Mouse (Mus musculus) splenic B cell, adult 2 months (primary cell): ENCODE results near the gene Brca2.
"Not testable (repeated sequence)": the region's sequence is repeated elsewhere in the genome, so short reads cannot be mapped to it uniquely, and the experiment has no call there.

Experiments
- DNase-seq: peaks from one replicate; pipeline ENCODE4 v3.0.0-alpha.2; 2011; ENCODE audit warnings: low read depth, low spot score
- H3K27me3 ChIP-seq: 2 replicates; pipeline ENCODE4 v1.6.1; 2012; ENCODE audit warnings: mild to moderate bottlenecking, low read length, moderate library complexity, mixed read lengths; ENCODE audit not compliant: control insufficient read depth, poor library complexity, insufficient read depth, severe bottlenecking
- H3K36me3 ChIP-seq: 2 replicates; pipeline ENCODE4 v1.6.1; 2012; ENCODE audit warnings: mild to moderate bottlenecking, low read length, moderate library complexity, mixed read lengths; ENCODE audit not compliant: control insufficient read depth, poor library complexity, insufficient read depth, severe bottlenecking

Gene Brca2

DNA sequence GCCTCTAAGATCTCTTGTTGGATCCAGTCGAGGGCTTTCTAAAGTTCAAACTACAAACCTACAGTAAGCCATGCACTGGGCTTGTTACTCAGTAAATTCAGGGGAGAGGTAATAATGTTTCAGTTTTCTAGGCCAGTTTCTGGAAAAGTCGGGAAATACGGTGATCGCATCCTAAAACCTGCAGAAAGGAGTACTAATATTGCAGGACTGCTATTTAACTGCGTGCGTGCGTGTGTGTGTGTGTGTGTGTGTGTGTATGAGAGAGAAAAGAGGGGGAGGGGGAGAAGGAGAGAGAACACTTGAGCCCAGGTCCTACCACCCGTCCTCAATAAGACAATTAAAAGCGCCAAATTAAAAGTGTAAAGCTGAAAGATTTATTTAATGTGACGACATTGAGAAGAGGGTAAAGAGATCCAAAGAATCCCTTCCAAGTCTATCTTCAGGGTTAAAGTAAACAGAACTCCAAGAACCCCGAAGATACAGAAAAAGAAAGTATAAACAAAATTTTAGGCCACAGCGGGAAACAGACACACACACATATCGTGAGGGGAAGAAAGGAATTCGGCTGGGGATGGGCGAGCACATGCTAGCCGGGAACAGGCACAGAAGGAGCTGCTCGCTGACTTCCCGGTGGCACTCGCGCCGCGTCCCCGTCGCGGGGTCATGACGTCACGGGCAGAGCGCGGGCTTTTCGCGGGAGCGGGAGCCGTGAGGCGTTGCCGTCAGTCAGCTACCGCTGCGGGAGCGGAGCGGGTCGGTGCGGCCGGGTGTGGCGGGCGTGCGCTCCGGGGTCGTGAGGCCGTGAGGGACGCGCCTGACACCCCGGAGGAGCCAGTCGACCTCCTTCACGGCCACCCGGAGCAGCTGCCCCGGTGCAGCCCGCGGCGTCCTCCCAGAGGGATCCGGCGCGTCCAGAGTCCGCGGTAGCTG lies at the start of gene Brca2:
Gene Brca2, plus strand, starts transcription at position 694 of the 930 bp plus-strand sequence.
- H3K27me3 ChIP-seq: no peaks in the 10 kb centered on the region
- DNase-seq: peak; percentile 86
- H3K36me3 ChIP-seq: no peaks in the 10 kb centered on the region

DNA sequence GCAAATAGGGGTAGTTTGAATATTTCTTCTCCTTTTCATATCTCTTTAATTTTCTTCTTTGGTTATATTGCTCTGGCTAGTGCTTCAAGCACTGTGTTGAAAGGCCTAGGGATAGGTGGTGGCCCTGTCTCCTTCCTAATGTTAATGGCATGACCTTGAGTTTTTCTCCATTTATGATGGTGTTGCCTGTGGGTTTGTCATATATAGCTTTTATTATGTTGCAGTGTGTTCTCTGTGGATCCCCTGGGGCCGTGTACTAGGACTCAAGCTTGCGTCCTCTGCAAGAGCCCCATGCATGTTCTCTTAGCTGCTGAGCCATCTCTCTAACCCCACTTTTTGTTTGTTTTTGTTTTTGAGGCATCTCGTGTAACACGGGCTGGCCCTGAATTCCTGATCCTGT lies 45.1 kb upstream of the Brca2 start:
- DNase-seq: no peak
- H3K27me3 ChIP-seq: no peaks in the 10 kb centered on the region
- peaks cover 8% of the 10 kb centered on the region for H3K36me3 ChIP-seq

DNA sequence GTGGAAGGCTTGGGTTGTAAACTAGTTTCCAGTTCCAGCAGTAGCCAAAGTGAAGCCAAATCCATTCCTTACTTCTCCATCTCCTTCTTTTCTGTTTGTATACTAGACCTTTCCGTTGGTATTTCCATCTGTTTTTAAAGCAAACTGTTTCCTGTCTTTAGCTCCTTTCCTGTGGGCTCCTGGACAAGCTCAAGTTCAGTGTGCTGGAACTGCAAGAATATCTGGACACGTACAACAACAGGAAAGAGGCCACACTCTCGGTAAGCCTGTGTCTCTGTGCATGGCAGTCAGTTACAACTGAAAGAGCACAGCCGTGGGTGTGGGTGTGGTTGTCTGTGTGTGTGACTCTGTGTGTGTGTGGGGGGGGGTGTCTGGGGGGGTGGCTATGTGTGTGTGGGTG lies 43.8 kb upstream of the Brca2 start:
- H3K36me3 ChIP-seq: peaks cover 5% of the 10 kb centered on the region
- no peaks in the 10 kb centered on the region for H3K27me3 ChIP-seq
- DNase-seq: no peak

DNA sequence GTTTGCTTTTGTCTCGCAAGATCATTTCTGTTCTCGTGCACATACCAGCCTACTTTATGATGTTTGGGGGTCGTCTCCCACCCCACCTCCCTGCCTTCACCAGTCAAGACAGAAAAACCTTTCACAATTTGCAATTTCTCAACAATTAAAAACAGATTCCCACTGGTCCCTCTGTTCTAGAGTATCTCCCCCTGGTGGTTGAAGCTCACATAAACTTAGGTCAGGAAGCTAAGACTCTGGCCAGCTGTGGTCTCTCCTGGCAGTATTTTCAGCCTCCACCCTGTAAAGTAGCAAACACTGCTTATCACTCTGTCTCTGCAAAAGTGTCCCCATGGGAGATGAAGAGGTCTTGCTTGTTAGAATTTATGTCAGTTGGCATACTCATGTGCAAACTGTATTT lies 37.2 kb upstream of the Brca2 start:
- no peaks in the 10 kb centered on the region for H3K27me3 ChIP-seq
- peaks cover 2% of the 10 kb centered on the region; the same call in 1 of the 2 replicates for H3K36me3 ChIP-seq
- DNase-seq: peak; percentile 40

DNA sequence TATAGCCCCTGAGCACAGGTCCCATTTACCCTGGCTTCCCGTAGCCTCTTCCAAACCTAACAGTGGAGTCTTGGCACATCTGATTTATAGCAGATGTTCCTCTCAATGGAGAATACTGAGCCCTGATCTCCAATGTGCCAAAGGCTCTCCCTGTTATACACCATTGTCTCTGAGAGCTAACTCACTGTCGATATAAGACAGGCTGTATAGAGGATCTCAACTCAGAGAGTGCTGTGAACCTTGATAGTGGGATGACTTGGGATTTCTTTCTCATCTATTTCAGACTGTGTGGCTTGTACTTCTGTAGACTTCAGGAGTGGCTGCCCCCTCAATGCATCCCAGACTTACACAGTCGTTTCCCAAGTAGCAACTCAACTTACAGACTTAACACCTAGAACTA lies 32.1 kb upstream of the Brca2 start:
- H3K36me3 ChIP-seq: no peaks in the 10 kb centered on the region
- DNase-seq: no peak
- no peaks in the 10 kb centered on the region for H3K27me3 ChIP-seq

DNA sequence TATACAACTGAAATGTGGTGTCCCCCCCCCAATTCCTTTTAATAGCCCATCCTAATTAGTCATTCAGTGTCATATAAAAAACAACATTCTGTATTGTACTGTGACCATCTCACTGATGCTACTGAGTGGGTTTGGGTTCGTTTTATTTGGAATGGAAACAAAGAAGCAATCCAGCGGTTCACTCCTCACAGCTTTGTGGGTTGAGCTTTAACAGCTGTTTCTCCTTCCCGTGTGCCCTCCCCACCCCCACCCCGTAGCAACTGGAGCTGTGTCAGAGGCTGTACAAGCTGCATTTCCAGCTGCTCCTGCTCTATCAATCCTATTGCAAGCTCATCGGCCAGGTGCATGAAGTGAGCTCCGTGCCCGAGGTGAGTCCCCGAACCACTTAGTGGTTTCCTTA lies 31.6 kb upstream of the Brca2 start:
- Histone ChIP-seq H3K27me3 (no peaks in the 10 kb centered on the region), H3K36me3 (no peaks in the 10 kb centered on the region)
- no peak for DNase-seq

DNA sequence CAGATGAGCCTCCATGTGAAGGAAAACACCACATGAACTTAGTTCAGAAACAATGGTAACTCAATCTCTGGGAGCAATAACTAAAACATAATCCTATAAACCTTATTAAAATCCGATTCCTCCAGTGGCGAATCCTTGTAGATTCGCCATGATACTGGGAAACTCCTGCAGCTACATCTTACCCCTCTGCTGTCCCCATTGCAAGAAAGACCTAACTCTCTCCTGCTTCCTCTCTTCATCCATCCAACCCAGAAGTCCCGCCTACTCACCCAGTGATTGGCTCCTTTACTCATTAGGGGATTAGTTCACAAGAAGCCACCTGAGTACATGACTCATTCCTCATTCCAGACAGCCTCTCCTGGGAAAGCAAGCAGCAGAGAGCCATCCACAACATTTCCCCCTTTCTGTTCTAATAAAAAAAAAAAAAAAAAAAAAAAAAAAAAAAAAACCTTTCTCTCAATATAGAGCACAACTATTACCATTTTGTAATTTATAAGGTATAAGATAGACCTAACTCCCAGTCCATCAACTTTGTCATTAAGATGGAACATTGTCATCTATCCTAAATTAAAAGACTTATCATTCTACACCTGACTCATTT lies 30.8 kb upstream of the Brca2 start:
- not testable (repeated sequence) for H3K36me3 ChIP-seq, H3K27me3 ChIP-seq, DNase-seq

DNA sequence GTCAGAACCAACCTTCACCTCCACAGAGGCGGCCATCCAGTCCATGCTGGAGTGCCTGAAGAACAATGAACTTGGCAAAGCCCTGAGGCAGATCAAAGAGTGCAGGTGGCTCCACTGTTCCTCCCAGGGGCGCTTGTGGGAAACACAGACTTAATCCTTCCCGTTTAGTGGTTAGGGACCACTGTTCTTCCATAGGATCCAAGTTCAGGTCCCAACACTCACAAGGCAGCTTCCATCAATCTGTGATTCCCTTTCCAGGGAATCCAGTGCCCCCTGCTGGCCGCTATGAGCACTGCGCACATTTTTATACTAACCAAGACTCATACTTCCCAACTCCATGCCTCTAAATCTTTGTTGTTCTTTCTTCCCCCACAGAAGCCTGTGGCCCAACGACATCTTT lies 26.6 kb upstream of the Brca2 start:
- peak; percentile 59 for DNase-seq
- Histone ChIP-seq H3K36me3 (0 out of 2 replicates have a peak, but pooled peaks cover 2% of the 10 kb centered on the region), H3K27me3 (no peaks in the 10 kb centered on the region)

DNA sequence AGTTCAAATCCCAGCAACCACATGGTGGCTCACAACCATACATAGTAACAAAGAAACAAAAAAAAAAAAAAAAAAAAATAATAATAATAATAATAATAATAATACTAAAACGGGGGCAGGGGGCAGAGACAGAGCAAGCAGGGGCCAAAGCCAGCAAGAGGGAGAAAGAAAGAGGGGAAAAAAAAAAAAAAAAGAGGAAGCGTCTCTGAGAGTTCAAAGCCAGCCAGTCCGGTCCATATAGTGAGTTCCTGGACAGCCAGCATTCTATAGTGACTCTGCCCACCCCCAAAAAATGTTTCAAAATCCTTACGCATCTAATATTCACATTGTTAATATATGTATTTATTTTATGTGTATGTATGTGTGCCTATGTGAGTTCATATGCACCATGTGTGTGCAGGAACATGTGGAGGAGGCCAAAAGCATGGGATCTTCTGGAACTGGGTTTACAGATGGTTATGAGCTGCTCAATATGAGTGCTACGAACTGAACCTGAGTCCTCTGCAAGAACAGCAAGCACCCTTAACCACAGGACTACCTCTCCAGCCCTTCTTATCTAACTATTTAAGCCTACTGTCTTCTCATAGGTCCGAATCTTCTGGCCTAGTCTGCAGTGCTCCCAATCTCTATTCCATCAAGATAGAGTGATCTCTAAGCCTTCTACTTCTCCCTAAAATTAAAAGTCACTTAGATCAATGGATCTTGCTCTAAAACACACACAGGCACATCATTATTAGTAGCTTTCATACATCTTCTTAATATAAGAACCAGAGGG lies 11.8 kb upstream of the Brca2 start:
- no peaks in the 10 kb centered on the region for H3K36me3 ChIP-seq
- H3K27me3 ChIP-seq: no peaks in the 10 kb centered on the region
- DNase-seq: no peak

DNA sequence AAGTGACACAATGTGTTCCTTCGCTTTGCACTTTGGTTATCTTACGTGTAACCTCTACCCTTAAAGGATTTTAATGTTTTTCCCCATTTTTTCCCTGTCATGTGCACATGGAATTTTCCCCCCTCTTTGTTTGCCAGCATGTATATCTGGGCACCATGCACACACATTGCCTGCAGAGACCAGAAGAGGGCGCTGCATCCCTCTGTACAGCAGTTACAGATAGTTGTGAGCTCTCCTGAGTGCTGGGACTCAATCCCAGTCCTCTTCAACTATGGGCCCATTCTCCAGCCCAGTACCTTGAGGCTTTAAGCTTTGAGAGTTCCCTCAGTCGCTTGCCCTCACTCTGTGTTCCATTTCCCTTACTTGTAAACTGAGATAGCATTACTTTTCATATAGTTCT lies 9.2 kb upstream of the Brca2 start:
- Histone ChIP-seq H3K27me3 (no peaks in the 10 kb centered on the region), H3K36me3 (no peaks in the 10 kb centered on the region)
- no peak for DNase-seq

DNA sequence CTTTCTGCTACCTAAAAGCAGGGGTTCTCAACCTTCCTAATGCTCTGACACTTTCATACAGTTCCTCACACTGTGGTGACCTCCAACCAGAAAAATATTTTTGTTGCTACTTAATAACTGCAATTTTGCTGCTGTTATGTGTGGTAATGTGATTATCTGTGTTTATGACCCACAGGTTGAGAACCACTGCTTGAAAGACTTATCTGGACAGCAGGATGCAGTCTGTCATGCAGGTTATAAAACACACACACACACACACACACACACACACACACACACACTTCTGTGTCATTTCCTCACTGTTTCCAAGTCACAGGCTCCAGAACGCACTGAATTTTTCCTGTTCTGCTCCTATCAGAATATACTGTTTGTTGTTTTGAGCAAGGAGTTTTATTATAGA lies 8.4 kb upstream of the Brca2 start:
- no peaks in the 10 kb centered on the region for H3K36me3 ChIP-seq
- DNase-seq: no peak
- H3K27me3 ChIP-seq: no peaks in the 10 kb centered on the region

DNA sequence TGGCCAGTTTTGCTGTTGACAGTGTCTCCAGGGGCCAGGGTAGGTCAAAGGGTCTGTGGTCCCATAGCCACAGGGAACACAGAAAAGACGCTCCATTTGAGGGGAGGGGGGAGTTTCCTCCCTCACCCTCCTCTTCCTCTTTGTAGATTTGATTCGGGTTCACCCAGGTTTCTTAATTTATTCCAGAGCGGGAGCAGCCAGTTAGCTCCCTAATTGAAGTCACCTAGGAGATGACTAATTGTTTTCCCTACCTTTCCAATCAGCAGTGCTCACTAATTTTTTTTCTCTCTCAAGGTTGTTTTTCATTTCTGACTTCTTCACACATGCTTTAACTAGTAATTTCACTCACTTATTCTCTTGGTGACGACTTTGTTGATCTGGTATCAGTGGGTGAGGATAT lies 4.4 kb upstream of the Brca2 start, which contains the start of gene Zar1l:
Gene Zar1l, minus strand, starts transcription at position 101 of the 400 bp plus-strand sequence.
- DNase-seq: no peak
- Histone ChIP-seq H3K27me3 (no peaks in the 10 kb centered on the region), H3K36me3 (no peaks in the 10 kb centered on the region)

DNA sequence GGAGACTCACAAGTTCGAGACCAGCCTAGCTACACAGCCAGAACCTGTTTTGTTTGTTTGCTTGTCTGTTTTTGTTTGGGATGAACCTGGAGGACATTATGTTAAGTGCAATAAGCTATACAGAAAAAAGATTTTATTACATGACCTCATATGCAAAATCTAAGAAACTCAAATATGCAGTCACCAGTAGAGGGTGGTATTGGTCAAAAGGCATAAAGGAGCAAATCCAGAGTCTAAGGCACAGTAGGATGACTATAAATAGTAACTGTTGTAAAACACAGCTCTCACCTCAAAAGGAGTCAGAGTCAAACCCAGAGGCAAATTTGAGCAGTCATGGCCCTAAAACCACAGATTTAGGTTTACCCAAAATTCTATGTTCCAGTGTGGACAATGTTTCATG lies 2.9 kb upstream of the Brca2 start:
- no peaks in the 10 kb centered on the region for H3K36me3 ChIP-seq
- peak; percentile 67 for DNase-seq
- no peaks in the 10 kb centered on the region for H3K27me3 ChIP-seq

DNA sequence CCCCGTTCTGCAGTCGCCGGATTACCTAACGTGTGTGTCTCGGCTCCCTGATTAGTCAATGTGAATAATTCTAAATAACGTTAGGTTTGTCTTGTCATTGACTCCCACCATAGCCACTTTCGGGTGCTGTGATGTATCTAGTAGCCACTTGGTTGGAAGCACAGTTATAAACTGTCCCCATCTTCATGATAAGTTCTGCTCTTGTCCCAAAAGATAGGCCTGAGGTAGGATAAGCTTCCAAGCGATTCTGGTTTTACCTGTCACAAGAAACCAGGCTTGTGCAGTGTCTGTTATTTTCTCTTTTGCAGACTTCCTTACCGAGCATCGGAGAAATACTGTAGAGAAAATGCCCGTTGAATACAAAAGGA lies 421 bp downstream of the Brca2 start:
- Histone ChIP-seq H3K36me3 (no peaks in the 10 kb centered on the region), H3K27me3 (no peaks in the 10 kb centered on the region)
- no peak for DNase-seq

DNA sequence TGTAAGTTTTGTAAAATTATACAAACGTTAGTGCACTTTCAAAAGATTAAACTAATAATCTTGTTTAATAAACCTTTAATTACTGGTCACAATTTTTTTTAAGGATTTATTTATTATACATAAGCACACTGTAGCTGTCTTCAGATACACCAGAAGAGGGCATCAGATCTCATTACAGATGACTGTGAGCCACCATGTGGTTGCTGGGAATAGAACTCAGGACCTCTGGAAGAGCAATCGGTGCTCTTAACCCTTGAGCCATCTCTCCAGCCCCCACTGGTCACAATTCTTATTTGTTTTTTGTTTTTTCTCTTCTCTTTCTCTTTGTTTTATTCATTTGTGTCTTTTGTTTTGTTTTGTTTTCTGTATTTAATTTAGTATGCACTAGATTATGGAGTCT lies 2.8 kb downstream of the Brca2 start:
- no peak for DNase-seq
- no peaks in the 10 kb centered on the region for H3K36me3 ChIP-seq
- H3K27me3 ChIP-seq: no peaks in the 10 kb centered on the region
